Mouse (Mus musculus) erythroblast, adult 5-6 weeks (primary cell): Measurements from ENCODE around the gene Fgfr2. TPM values are rescaled to one million over a fixed set of nuclear protein-coding genes. Genes with fewer than 3 reads are reported as not detected.

Source experiments
- ATAC-seq: replicated peaks from 2 replicates; pipeline ENCODE4 v1.8.0; 2016; ENCODE audit warnings: moderate number of reproducible peaks, mild to moderate bottlenecking, moderate TSS enrichment, inconsistent platforms; ENCODE audit not compliant: poor library complexity, low FRiP score, severe bottlenecking
- total RNA-seq, 2 experiments: library from RNA; stranded (forward) in 1 of 2; stranded (reverse) in 1 of 2; fragments of 150-400 nt in 1 of 2; fragments of 200-764, 138-1000 nt in 1 of 2; gene quantifications; 2 replicates each; pipeline versions ENCODE4 v1.2.3 to v1.2.4; 2015 to 2017; ENCODE audit warnings: low replicate concordance in 2 of 2

The Fgfr2 gene
- total RNA-seq, 2 experiments from 2014 or later, result 4.8 TPM; not detected in 1

GRCm38 (mm10) chr7:131545701-131546385 lies 1577.3 kb downstream of the Fgfr2 start:
- ATAC-seq, result no peak

- no peak for ATAC-seq
These were observed 1578.3 kb downstream of the Fgfr2 start for GRCm38 (mm10) chr7:131544871-131545270.

- ATAC-seq, result no peak
These were observed 1579.3 kb downstream of the Fgfr2 start for GRCm38 (mm10) chr7:131543623-131544481.

- no peak for ATAC-seq
These were observed 1580.1 kb downstream of the Fgfr2 start for GRCm38 (mm10) chr7:131542872-131543622.

- ATAC-seq, result no peak
These were observed 1580.9 kb downstream of the Fgfr2 start, which contains the start of gene Hmx3 for GRCm38 (mm10) chr7:131542115-131542871. Gene Hmx3 (plus strand): TSS chr7:131542867.

GRCm38 (mm10) chr7:131541184-131542114 lies 1581.7 kb downstream of the Fgfr2 start:
- ATAC-seq, result no peak

- ATAC-seq, result 0 out of 2 replicates have a peak, but pooled peaks have one; percentile 64
These were observed 1583.2 kb downstream of the Fgfr2 start for GRCm38 (mm10) chr7:131539979-131540378.

- no peak for ATAC-seq
These were observed 1619.4 kb downstream of the Fgfr2 start for GRCm38 (mm10) chr7:131503739-131504138.

GRCm38 (mm10) chr7:131478403-131478802 lies 1644.7 kb downstream of the Fgfr2 start:
- no peak for ATAC-seq

- no peak for ATAC-seq
These were observed 1646.0 kb downstream of the Fgfr2 start for GRCm38 (mm10) chr7:131477140-131477539.

- no peak for ATAC-seq
These were observed 1651.6 kb downstream of the Fgfr2 start for GRCm38 (mm10) chr7:131471551-131471950.

GRCm38 (mm10) chr7:131469506-131469905 lies 1653.6 kb downstream of the Fgfr2 start:
- peak; percentile 64 for ATAC-seq

GRCm38 (mm10) chr7:131467312-131467711 lies 1655.8 kb downstream of the Fgfr2 start:
- no peak for ATAC-seq

GRCm38 (mm10) chr7:131465735-131466134 lies 1657.4 kb downstream of the Fgfr2 start:
- no peak for ATAC-seq

- ATAC-seq, result no peak
These were observed 1658.0 kb downstream of the Fgfr2 start for GRCm38 (mm10) chr7:131465117-131465601.

GRCm38 (mm10) chr7:131456714-131457113 lies 1666.4 kb downstream of the Fgfr2 start:
- no peak for ATAC-seq

GRCm38 (mm10) chr7:131437051-131437450 lies 1686.1 kb downstream of the Fgfr2 start:
- no peak for ATAC-seq

GRCm38 (mm10) chr7:131434276-131434675 lies 1688.9 kb downstream of the Fgfr2 start:
- ATAC-seq, result no peak
